Mouse (Mus musculus) kidney, adult 2 months (tissue): ENCODE data around the gene Dnm1.

Experiments used
- CTCF ChIP-seq: fragments of 200-500 bp; conservative IDR thresholded peaks from 2 replicates; pipeline ENCODE4 v1.5.1; 2011; ENCODE audit warnings: low read depth, mild to moderate bottlenecking, control low read depth, low read length, moderate library complexity, mixed read lengths; ENCODE audit not compliant: insufficient read depth, insufficient read length
- POLR2A ChIP-seq: fragments of 200-500 bp; IDR thresholded peaks from one replicate; pipeline ENCODE4 v1.6.1; 2011; ENCODE audit warnings: low read depth, low read length, control low read depth

DNA sequence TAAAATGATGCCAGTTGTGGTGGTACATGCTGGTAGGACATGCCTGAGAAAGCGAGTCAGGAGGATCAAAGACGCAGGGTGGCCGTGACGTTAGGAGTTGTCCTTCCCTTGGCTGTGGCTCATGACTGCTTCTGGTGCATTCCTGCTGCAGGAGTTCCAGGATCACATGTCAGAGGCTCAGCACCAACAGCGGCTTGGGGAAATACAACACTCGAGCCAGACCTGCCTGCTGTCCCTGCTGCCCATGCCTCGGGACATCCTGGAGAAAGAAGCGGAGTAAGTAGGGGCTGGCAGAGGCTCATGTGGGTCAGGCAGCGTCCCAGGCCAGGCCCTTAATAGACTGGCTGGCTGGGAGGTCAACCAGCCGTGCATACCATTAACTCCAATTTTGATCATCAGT lies 21.1 kb upstream of the Dnm1 start:
- TF ChIP-seq CTCF (no peak), POLR2A (no peak)
